Mouse (Mus musculus): ENCODE data around the gene Tardbp. TPM values are rescaled to one million over a fixed set of nuclear protein-coding genes. Genes with fewer than 3 reads are reported as not detected.

The Tardbp gene
- total and polyA plus RNA-seq, 3 experiments = 70.5 to 119 (median 116) TPM

GRCm38 (mm10) chr4:148654701-148655398 is 28.0 kb upstream of the Tardbp start:
- intact Hi-C loops (cut with DNase I) = no loop called here
- H3K4me1 ChIP-seq (ENCODE audit: control insufficient read depth, insufficient read depth, low read length) = no peaks in the 10 kb centered on the region
- H3K36me3 ChIP-seq (ENCODE audit: control insufficient read depth, insufficient read depth, low read length) = no peaks in the 10 kb centered on the region
- TF ChIP-seq CTCF (IDR thresholded peaks at IDR 0.05) = peak; percentile 44
- no peak for TF ChIP-seq POLR2A (IDR thresholded peaks at IDR 0.05; ENCODE audit: insufficient read depth, low read depth, low read length)
- no peak overlapping the region for H3K9ac ChIP-seq (ENCODE audit: low read depth, low read length)
- H3K79me2 ChIP-seq (replicated peaks; ENCODE audit: control insufficient read depth, insufficient read depth, low read length) = no peaks in the 10 kb centered on the region
- DNase-seq = no peak
- no peaks in the 10 kb centered on the region; the same call in 1 of the 2 replicates for H3K27me3 ChIP-seq (ENCODE audit: control insufficient read depth, insufficient read depth, low read length)
- no peak overlapping the region for H3K27ac ChIP-seq
- 84% methylated on average over 18 of the region's 18 CpGs for WGBS
- no peak overlapping the region for H3K4me3 ChIP-seq

GRCm38 (mm10) chr4:148651045-148651444 is 24.2 kb upstream of the Tardbp start:
- no peak for TF ChIP-seq POLR2A (IDR thresholded peaks at IDR 0.05; ENCODE audit: insufficient read depth, low read depth, low read length)
- no peak for TF ChIP-seq CTCF (IDR thresholded peaks at IDR 0.05)
- TF ChIP-seq EP300 (IDR thresholded peaks at IDR 0.05; ENCODE audit: insufficient read depth, low read depth, low read length) = no peak

GRCm38 (mm10) chr4:148649309-148649708 is 22.5 kb upstream of the Tardbp start:
- TF ChIP-seq EP300 (IDR thresholded peaks at IDR 0.05; ENCODE audit: insufficient read depth, low read depth, low read length) (no peak), CTCF (IDR thresholded peaks at IDR 0.05) (peak; percentile 62), POLR2A (IDR thresholded peaks at IDR 0.05; ENCODE audit: insufficient read depth, low read depth, low read length) (no peak)
- WGBS = 65% methylated on average over 3 of the region's 3 CpGs
- intact Hi-C loops (cut with DNase I) = no loop called here
- H3K9ac ChIP-seq (ENCODE audit: low read depth, low read length) = no peak overlapping the region
- H3K4me3 ChIP-seq = no peak overlapping the region
- H3K79me2 ChIP-seq (replicated peaks; ENCODE audit: control insufficient read depth, insufficient read depth, low read length) = no peaks in the 10 kb centered on the region
- no peak for DNase-seq
- no peaks in the 10 kb centered on the region for H3K36me3 ChIP-seq (ENCODE audit: control insufficient read depth, insufficient read depth, low read length)
- no peaks in the 10 kb centered on the region for H3K4me1 ChIP-seq (ENCODE audit: control insufficient read depth, insufficient read depth, low read length)
- no peak overlapping the region for H3K27ac ChIP-seq
- H3K27me3 ChIP-seq (ENCODE audit: control insufficient read depth, insufficient read depth, low read length) = no peaks in the 10 kb centered on the region

More at GRCm38 (mm10) chr4:148651045-148651444, 24.2 kb upstream of the Tardbp start:
- DNase-seq = peak; percentile 35 to 58
- H3K27ac ChIP-seq = no peak overlapping the region
- no peak overlapping the region for H3K9ac ChIP-seq (ENCODE audit: low read depth, low read length)
- H3K4me1 ChIP-seq (ENCODE audit: control insufficient read depth, insufficient read depth, low read length) = no peaks in the 10 kb centered on the region
- 50% methylated on average over 9 of the region's 9 CpGs for WGBS
- no peaks in the 10 kb centered on the region for H3K27me3 ChIP-seq (ENCODE audit: control insufficient read depth, insufficient read depth, low read length)
- H3K79me2 ChIP-seq (replicated peaks; ENCODE audit: control insufficient read depth, insufficient read depth, low read length) = no peaks in the 10 kb centered on the region
- H3K36me3 ChIP-seq (ENCODE audit: control insufficient read depth, insufficient read depth, low read length) = no peaks in the 10 kb centered on the region
- intact Hi-C loops (cut with DNase I) = no loop called here
- no peak overlapping the region for H3K4me3 ChIP-seq

DNA sequence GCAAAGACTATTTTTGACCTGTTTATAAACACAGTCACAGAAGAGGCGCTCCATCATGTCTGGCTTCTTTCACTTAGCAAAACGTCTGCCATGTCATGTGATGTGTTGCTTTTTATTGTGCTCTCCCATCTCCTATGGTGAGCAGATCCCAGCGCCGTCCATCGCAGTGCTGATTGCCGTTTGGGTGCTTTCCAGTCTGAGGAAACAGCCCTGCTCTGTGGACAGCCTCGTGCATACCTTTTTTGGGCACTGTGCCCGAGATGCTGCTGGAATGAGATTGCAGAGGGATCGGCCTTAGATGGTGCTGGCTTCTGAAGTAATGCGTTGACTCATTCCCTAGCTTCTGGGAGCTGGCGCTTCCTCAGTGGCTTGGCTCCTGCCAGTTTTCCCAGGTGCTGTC is 19.8 kb upstream of the Tardbp start:
- peak in 1 of 2 experiments; percentile 45 for DNase-seq
- Histone ChIP-seq H3K27me3 (ENCODE audit: control insufficient read depth, insufficient read depth, low read length) (no peaks in the 10 kb centered on the region), H3K79me2 (replicated peaks; ENCODE audit: control insufficient read depth, insufficient read depth, low read length) (no peaks in the 10 kb centered on the region), H3K4me3 (no peak overlapping the region), H3K9ac (ENCODE audit: low read depth, low read length) (no peak overlapping the region), H3K36me3 (ENCODE audit: control insufficient read depth, insufficient read depth, low read length) (no peaks in the 10 kb centered on the region), H3K4me1 (ENCODE audit: control insufficient read depth, insufficient read depth, low read length) (no peaks in the 10 kb centered on the region; the same call in 1 of the 2 replicates), H3K27ac (no peak overlapping the region)
- intact Hi-C loops (cut with DNase I) = no loop called here
- TF ChIP-seq EP300 (IDR thresholded peaks at IDR 0.05; ENCODE audit: insufficient read depth, low read depth, low read length) (0 out of 2 replicates have a peak, but pooled peaks have one; percentile 27), POLR2A (IDR thresholded peaks at IDR 0.05; ENCODE audit: insufficient read depth, low read depth, low read length) (no peak)
- WGBS = 16% methylated on average over 11 of the region's 11 CpGs

- no peaks in the 10 kb centered on the region for H3K27me3 ChIP-seq (ENCODE audit: control insufficient read depth, insufficient read depth, low read length)
Measured at GRCm38 (mm10) chr4:148644926-148645325, 18.1 kb upstream of the Tardbp start.

DNA sequence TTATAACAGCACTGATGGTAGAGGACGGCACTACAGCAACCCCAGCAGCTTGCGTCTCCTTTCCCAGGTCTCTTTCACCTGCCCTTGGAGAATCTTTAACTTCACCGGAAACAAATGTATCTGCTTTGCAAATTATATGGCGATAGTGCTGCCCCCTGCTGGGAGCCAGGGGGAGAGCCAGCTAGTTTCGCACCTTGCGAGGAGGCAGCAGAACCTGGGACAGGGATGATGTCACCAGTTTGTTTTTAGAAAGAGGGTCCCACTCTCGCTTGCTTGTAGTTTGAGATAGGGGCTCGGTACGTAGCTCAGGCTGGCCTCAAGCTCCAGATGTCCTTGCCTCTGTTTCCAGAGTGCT is 17.3 kb upstream of the Tardbp start:
- WGBS = 4% methylated on average over 9 of the region's 9 CpGs
- Histone ChIP-seq H3K79me2 (replicated peaks; ENCODE audit: control insufficient read depth, insufficient read depth, low read length) (no peaks in the 10 kb centered on the region), H3K27me3 (ENCODE audit: control insufficient read depth, insufficient read depth, low read length) (no peaks in the 10 kb centered on the region), H3K27ac (no peak overlapping the region), H3K4me1 (ENCODE audit: control insufficient read depth, insufficient read depth, low read length) (no peaks in the 10 kb centered on the region; the same call in 1 of the 2 replicates), H3K9ac (ENCODE audit: low read depth, low read length) (0 out of 2 replicates have a peak overlapping the region, but pooled peaks have one; percentile 20), H3K36me3 (ENCODE audit: control insufficient read depth, insufficient read depth, low read length) (no peaks in the 10 kb centered on the region), H3K4me3 (no peak overlapping the region)
- TF ChIP-seq CTCF (IDR thresholded peaks at IDR 0.05) (peak; percentile 97), EP300 (IDR thresholded peaks at IDR 0.05; ENCODE audit: insufficient read depth, low read depth, low read length) (no peak), POLR2A (IDR thresholded peaks at IDR 0.05; ENCODE audit: insufficient read depth, low read depth, low read length) (no peak)
- peak; percentile 55 to 71 for DNase-seq
- intact Hi-C loops (cut with DNase I) = no loop called here

More at GRCm38 (mm10) chr4:148644926-148645325, 18.1 kb upstream of the Tardbp start:
- WGBS = 73% methylated on average over 6 of the region's 6 CpGs
- Histone ChIP-seq H3K4me3 (no peak overlapping the region), H3K79me2 (replicated peaks; ENCODE audit: control insufficient read depth, insufficient read depth, low read length) (no peaks in the 10 kb centered on the region), H3K9ac (ENCODE audit: low read depth, low read length) (no peak overlapping the region), H3K4me1 (ENCODE audit: control insufficient read depth, insufficient read depth, low read length) (no peaks in the 10 kb centered on the region; the same call in 1 of the 2 replicates), H3K36me3 (ENCODE audit: control insufficient read depth, insufficient read depth, low read length) (no peaks in the 10 kb centered on the region), H3K27ac (no peak overlapping the region)
- TF ChIP-seq CTCF (IDR thresholded peaks at IDR 0.05) (no peak), POLR2A (IDR thresholded peaks at IDR 0.05; ENCODE audit: insufficient read depth, low read depth, low read length) (no peak), EP300 (IDR thresholded peaks at IDR 0.05; ENCODE audit: insufficient read depth, low read depth, low read length) (no peak)
- intact Hi-C loops (cut with DNase I) = no loop called here
- no peak for DNase-seq
